Mouse (Mus musculus) brain, adult 10 weeks (tissue): Measurements from ENCODE around the gene Galnt9. TPM values are rescaled to one million over a fixed set of nuclear protein-coding genes. Genes with fewer than 3 reads are reported as not detected.

ENCODE experiments used
- polyA plus RNA-seq: library from polyadenylated mRNA; stranded (reverse); fragments of 350-450 nt; fragmentation: Illumina TruSeq; extraction: RNeasy Lipid Tissue Mini Kit (QIAGEN cat#74804); gene quantifications from one replicate; pipeline ENCODE4 v1.2.3, GENCODE M21; 2015; ENCODE audit warnings: low read depth, low replicate concordance

Gene Galnt9
- 94.1 TPM for polyA plus RNA-seq

DNA sequence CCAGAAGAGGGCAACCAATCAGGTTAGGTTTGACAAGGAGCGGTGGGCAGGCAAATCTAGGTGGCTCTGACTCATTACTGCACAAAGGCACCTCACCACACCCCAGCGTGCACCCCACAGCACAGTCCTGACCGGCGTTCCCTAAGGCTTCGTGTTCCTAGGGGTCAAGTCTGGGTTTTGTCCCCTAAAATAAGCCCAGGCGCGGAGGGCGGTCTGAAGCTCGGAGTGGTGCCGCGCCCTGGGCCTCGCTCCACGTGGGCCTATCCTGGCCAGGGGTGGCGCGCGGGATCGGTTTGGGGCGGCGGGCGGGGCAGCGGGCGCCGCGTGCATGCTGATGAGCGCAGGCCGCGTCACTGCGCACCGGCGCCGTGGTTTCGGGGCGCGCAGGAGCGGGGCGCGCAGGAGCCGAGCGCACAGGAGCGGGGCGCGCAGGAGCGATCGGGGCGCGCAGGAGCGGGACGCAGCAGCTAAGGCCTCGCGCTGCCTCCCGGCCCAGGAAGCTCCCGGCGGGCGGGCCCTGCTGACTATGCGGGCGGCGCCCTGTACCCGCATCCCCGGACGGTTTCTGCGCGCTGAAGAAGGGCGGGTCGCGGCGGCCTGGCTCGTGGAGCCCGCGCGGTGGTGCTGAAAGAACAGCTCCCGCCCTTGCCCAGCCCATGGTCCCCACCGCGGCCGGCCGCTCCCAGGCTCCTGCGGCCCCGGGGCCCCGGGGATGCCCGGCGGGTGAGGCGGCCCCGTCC is at the start of gene Galnt9:
Galnt9 (plus strand) TSS at position 405 of the 740 bp plus-strand sequence.

DNA sequence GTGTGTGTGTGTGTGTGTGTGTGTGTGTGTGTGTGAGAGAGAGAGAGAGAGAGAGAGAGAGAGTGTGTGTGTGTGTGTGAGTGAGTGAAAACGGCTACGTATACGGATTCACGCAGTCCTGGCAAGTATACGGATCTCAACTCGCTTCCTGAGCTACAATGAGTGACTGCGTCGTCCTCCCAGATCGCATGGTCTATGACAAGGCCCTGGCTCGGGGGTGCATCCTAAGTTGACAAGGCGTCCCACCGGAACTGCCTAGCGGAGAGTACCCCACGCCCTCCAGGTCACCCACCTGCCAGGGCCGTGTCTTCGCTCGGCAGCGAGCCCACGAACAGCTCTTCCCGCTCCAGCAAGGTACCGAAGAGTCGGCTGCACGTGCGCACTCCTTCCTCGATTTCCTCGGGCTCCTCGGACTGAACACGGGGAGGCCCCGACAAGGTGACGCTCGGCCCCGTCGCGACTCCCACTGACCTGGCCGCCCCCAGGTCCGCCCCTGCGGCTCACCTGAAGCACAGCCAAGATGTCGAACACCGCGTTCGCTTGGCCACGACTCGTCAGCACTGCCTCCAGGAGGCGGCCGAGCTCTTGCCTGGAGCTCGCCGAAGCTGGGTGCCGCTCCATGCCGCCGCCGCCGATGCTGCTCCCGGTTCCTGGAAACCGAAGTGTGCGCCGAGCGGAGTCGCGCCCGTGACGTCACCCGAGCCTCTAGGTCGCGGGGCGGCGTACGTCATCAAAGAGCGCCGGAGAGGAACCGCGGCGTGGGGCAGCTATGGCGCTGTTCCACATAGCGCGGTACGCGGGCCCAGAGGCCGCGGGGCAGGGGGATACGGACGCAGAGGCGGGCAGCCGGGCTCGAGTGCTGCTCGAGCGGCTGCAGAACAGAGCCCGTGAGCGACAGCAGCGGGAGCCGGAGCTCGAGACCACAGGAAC is 108.8 kb downstream of the Galnt9 start, which contains the start of the genes Noc4l and Ddx51:
Noc4l (minus strand) TSS at position 699 of the 930 bp plus-strand sequence.
Ddx51 (plus strand) TSS at position 733 of the 930 bp plus-strand sequence.

Other genes with a start within 250 kb of the Galnt9 start
- 0.25 TPM for gene P2rx2, start 201.1 kb upstream of the Galnt9 start, polyA plus RNA-seq
- not detected for gene Lrcol1, start 199.6 kb upstream of the Galnt9 start, polyA plus RNA-seq
- 38.1 TPM for gene Fbrsl1, start 95.9 kb upstream of the Galnt9 start, polyA plus RNA-seq
- gene Noc4l, start 109.1 kb downstream of the Galnt9 start, polyA plus RNA-seq, result 21.3 TPM
- gene Ddx51, start 109.1 kb downstream of the Galnt9 start, polyA plus RNA-seq, result 17.8 TPM
- gene Ep400, start 226.4 kb downstream of the Galnt9 start, polyA plus RNA-seq, result 22.2 TPM
- 15.4 TPM for gene Pus1, start 236.3 kb downstream of the Galnt9 start, polyA plus RNA-seq